Mouse (Mus musculus) cerebellum, adult 2 months (tissue): ENCODE measurements around the gene Neurog1.

Source experiments
- CTCF ChIP-seq: fragments of 200-500 bp; IDR thresholded peaks from 2 replicates; pipeline ENCODE4 v1.5.1; 2011; ENCODE audit warnings: low read depth, mild to moderate bottlenecking, control low read depth, low read length, moderate library complexity, borderline replicate concordance; ENCODE audit not compliant: insufficient read depth
- POLR2A ChIP-seq: fragments of 200-500 bp; IDR thresholded peaks from 2 replicates; pipeline ENCODE4 v1.6.1; 2011; ENCODE audit warnings: low read length, control low read depth, borderline replicate concordance; ENCODE audit not compliant: insufficient read depth

- TF ChIP-seq CTCF = no peak
- no peak for TF ChIP-seq POLR2A
Measured at GRCm38 (mm10) chr13:56256716-56257299, 4.8 kb upstream of the Neurog1 start.
